Mouse (Mus musculus) embryonic fibroblast, embryonic 13.5 days (primary cell): Measurements from ENCODE around the gene Hspb6. TPM values are rescaled to one million over a fixed set of nuclear protein-coding genes. Genes with fewer than 3 reads are reported as not detected.

Experiments used
- H3K27ac ChIP-seq: 2 replicates; pipeline ENCODE4 v1.5.1; 2012; ENCODE audit warnings: low read length, control low read depth, inconsistent platforms; ENCODE audit not compliant: insufficient read depth
- H3K4me1 ChIP-seq: 2 replicates; pipeline ENCODE4 v1.6.1; 2011; ENCODE audit warnings: low read length; ENCODE audit not compliant: control insufficient read depth, insufficient read depth
- H3K4me3 ChIP-seq: 2 replicates; pipeline ENCODE4 v1.5.1; 2011; ENCODE audit warnings: mild to moderate bottlenecking, control low read depth, low read length; ENCODE audit not compliant: insufficient read depth
- CTCF ChIP-seq: IDR thresholded peaks from 2 replicates; pipeline ENCODE4 v1.5.1; 2011; ENCODE audit warnings: mild to moderate bottlenecking, control low read depth, low read length, moderate library complexity, borderline replicate concordance; ENCODE audit not compliant: insufficient read depth
- POLR2A ChIP-seq: IDR thresholded peaks from 2 replicates; pipeline ENCODE4 v1.6.1; 2011; ENCODE audit warnings: low read depth, mild to moderate bottlenecking, control low read depth, low read length, moderate library complexity
- polyA plus RNA-seq: library from polyadenylated mRNA; stranded (reverse); fragments of >200 nt; gene quantifications from 2 replicates; pipeline ENCODE4 v1.2.4, GENCODE M21; 2011; ENCODE audit warnings: low read depth; ENCODE audit not compliant: missing spikeins, insufficient read length

The Hspb6 gene
- polyA plus RNA-seq, 1 experiment: 55.6 TPM

GRCm38 (mm10) chr7:30526399-30526798 lies 25.6 kb upstream of the Hspb6 start:
- Histone ChIP-seq H3K4me3 (no peak overlapping the region), H3K27ac (peak overlapping the region; percentile 35; the same call in 1 of the 2 replicates), H3K4me1 (peaks cover 6% of the 10 kb centered on the region; the same call in 1 of the 2 replicates)
- no peak for TF ChIP-seq CTCF
- no peak for TF ChIP-seq POLR2A

- TF ChIP-seq POLR2A (no peak), CTCF (no peak)
- no peak overlapping the region for H3K27ac ChIP-seq
Measured at GRCm38 (mm10) chr7:30526981-30527380, 25.0 kb upstream of the Hspb6 start.

GRCm38 (mm10) chr7:30531291-30531815 lies 20.6 kb upstream of the Hspb6 start:
- H3K27ac ChIP-seq: no peak overlapping the region
- TF ChIP-seq POLR2A (no peak), CTCF (no peak)
- peaks cover 3% of the 10 kb centered on the region; the same call in 1 of the 2 replicates for H3K4me1 ChIP-seq
- H3K4me3 ChIP-seq: no peak overlapping the region

More at GRCm38 (mm10) chr7:30526981-30527380, 25.0 kb upstream of the Hspb6 start:
- Histone ChIP-seq H3K4me1 (peaks cover 8% of the 10 kb centered on the region; the same call in 1 of the 2 replicates), H3K4me3 (no peak overlapping the region)

GRCm38 (mm10) chr7:30532931-30533330 lies 19.0 kb upstream of the Hspb6 start:
- no peak overlapping the region for H3K27ac ChIP-seq
- peaks cover 3% of the 10 kb centered on the region; the same call in 1 of the 2 replicates for H3K4me1 ChIP-seq
- TF ChIP-seq POLR2A: no peak
- no peak for TF ChIP-seq CTCF
- H3K4me3 ChIP-seq: no peak overlapping the region

- no peak for TF ChIP-seq POLR2A
- no peak for TF ChIP-seq CTCF
- no peak overlapping the region for H3K27ac ChIP-seq
Measured at GRCm38 (mm10) chr7:30533941-30534632, 17.9 kb upstream of the Hspb6 start.

GRCm38 (mm10) chr7:30534633-30535577 lies 17.1 kb upstream of the Hspb6 start, which contains the start of gene Arhgap33:
Gene Arhgap33 (minus strand): TSS chr7:30535060.
- no peak within 1 kb of the TSS for H3K27ac ChIP-seq
- H3K4me3 ChIP-seq: peak within 1 kb of the TSS; percentile 56
- TF ChIP-seq POLR2A (peak; percentile 39; the same call in 1 of the 2 replicates), CTCF (no peak)
- H3K4me1 ChIP-seq: peaks cover 3% of the 10 kb centered on the region; the same call in 1 of the 2 replicates

More at GRCm38 (mm10) chr7:30533941-30534632, 17.9 kb upstream of the Hspb6 start:
- Histone ChIP-seq H3K4me3 (peak overlapping the region; percentile 53), H3K4me1 (peaks cover 3% of the 10 kb centered on the region; the same call in 1 of the 2 replicates)

- H3K4me1 ChIP-seq: no peaks in the 10 kb centered on the region
- no peak overlapping the region for H3K27ac ChIP-seq
- no peak overlapping the region for H3K4me3 ChIP-seq
- TF ChIP-seq CTCF (no peak), POLR2A (no peak)
Measured at GRCm38 (mm10) chr7:30540572-30540971, 11.4 kb upstream of the Hspb6 start.

GRCm38 (mm10) chr7:30544327-30544726 lies 7.7 kb upstream of the Hspb6 start:
- Histone ChIP-seq H3K4me1 (no peaks in the 10 kb centered on the region), H3K27ac (no peak overlapping the region), H3K4me3 (no peak overlapping the region)
- TF ChIP-seq CTCF (no peak), POLR2A (no peak)

GRCm38 (mm10) chr7:30549880-30550279 lies 2.1 kb upstream of the Hspb6 start:
- Histone ChIP-seq H3K27ac (no peak overlapping the region), H3K4me1 (no peaks in the 10 kb centered on the region), H3K4me3 (no peak overlapping the region)
- TF ChIP-seq POLR2A (no peak), CTCF (no peak)
